Mouse (Mus musculus): ENCODE data around the gene Hmox2. TPM values are rescaled to one million over a fixed set of nuclear protein-coding genes. Genes with fewer than 3 reads are reported as not detected.
"Not testable (repeated sequence)": the region's sequence is repeated elsewhere in the genome, so short reads cannot be mapped to it uniquely, and the experiment has no call there.

Hmox2 gene
- total RNA-seq (2021): 100 to 1,000 TPM in 1 of 2 experiments, 10 to 100 TPM in 1; 94.2 to 105 TPM
- long read RNA-seq, transcript Hmox2-201 (6 exons, 1,730 nt): major isoform, 66 of 78 reads
- long read RNA-seq, partial matches to known transcripts: 10 of 78 reads
- long read RNA-seq, other reads (novel, unspliced or antisense): 1 of 78 reads

DNA sequence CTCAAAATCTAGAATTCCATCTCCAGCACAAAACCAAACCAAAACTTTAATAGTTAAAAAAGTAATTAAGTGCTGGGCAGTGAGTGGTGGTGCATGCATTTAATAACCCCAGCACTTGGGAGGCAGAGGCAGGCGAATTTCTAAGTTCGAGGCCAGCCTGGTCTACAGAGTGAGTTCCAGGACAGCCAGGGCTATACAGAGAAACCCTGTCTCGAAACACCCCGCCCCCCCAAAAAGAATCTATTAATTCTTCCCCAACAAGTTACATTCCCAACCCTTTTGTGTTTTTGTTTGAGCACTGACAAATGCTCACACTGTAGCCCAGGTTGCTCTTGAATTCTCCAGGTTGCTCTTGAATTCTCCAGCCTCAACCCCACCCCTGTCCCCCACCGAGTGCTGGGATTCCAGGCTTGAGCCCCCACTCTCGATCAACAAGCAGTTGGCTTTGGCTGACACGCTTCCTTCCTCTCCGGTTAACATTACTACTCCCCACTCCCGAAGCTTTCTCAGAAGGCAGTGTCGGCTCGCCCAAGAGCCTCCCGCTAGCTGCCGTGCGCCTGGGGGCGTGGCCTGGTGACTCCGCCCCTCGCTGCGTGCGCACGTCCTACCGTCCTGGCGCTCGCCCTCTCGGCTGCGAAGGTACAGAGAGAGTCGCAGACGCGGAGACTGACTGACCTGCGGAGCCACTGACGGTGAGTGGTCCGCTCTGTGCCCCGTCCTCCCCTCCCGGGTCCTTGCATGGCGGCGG lies at the start of gene Hmox2:
Hmox2 (plus strand) TSS at position 582 of the 748 bp plus-strand sequence.
- peak; percentile 90 to 92 for DNase-seq (ENCODE audit: low spot score in 2 of 2)

DNA sequence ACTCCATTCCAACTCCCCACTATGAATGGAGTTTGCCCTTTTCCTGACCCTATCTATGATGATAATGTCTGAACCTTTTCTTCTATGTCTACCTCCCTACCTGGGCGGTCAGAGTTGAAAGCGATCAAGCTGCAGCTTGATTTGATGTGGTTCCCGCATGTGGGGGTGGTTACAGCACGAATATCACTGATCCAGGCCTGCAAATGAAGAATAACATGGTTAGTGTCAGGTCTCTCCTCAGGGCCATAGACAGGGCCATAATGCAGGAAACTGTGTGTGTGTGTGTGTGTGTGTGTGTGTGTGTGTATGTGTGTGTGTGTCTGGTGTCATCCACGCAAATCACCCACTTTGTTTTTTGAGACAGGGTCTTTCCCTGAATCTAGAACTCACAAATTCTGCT lies 49.3 kb upstream of the Hmox2 start:
- no peak for DNase-seq (ENCODE audit: low spot score in 2 of 2)

DNA sequence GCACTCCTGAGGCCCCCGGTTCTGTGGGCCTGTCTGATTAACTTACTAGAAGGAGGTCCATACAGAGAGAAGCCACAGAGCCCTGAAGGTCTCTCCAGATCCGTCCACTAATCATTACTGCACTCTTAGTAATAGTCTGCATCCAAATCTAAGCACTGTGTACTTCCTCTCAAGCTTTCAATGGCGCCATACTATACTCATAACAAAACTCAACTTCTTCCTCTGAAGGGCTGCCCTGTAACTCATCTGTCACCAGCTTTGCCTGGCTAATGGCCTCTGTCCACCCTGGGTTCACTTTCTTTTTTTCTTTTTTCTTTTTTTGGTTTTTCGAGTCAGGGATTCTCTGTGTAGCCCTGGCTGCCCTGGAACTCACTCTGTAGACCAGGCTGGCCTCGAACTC lies 48.1 kb upstream of the Hmox2 start:
- DNase-seq (ENCODE audit: low spot score in 2 of 2): no peak

DNA sequence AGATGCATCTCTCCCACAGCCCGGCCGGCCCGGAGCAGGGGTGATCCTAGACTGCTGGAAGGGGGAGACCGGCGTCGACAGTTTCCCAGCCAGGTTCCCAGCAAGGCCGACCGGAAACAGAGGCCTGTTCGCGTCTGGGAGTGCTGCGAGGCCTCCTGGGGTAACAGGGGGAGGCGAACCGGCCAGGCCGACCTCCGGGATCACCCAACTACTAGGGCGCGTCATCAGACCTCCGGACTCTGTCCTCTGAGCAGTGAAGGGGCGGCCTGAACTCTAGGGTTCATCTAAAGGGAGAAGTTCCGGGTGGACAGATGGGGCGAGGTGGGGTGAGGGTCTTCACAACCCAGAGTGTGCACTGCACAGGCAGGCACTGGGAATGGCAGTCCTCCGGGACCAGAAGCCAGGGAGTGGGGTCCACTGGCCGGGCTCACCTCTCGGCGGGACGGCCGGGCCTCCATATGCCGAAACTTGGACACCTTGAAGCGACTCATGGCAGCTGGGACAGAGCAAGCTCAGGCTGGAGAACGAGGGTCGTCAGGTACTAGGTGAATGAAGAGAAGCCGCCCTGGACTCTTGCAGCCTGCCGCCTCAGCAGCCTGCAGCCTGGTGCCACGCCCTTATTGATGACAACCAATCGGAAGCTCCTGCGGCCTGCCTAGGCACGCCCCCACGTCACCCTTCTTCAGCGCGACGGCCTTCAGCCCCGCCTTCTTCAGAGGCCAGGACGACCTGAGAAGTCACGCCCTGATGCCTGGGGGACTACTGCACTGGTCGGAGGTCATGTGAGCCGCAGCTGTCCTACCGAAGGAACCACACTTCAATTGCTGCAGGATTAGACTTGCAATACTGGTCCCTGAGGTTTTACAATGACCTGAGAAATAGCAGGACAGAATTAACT lies 46.8 kb upstream of the Hmox2 start, which contains the start of gene Coro7:
Coro7 (minus strand) TSS at position 657 of the 898 bp plus-strand sequence.
- DNase-seq (ENCODE audit: low spot score in 2 of 2): peak; percentile 82 to 93

DNA sequence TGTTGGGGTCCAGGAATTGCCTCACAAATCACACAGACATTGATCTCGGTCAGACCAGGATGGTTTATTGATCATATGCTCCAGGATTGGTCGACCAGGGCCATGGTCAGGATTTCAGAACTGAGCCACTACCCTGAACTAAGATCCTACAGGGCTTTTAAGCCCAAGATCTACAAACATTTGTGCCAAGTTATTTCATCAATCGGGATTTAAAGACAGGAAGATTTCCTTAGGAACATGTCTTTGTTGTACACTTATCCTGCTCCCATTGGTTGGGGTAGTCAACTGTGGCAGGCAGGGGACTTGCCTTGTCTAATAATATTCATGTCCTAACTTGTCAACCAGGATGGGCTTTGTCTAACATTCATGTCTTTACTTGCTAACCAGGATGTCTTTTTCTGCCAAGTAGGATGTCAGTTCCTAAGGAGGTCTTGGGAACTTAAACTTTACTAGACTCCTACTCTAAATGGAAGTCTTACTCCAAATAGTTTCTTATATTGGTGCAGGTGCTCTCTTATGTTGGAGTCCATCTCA lies 45.2 kb upstream of the Hmox2 start:
- not testable (repeated sequence) for DNase-seq (ENCODE audit: low spot score in 2 of 2)

DNA sequence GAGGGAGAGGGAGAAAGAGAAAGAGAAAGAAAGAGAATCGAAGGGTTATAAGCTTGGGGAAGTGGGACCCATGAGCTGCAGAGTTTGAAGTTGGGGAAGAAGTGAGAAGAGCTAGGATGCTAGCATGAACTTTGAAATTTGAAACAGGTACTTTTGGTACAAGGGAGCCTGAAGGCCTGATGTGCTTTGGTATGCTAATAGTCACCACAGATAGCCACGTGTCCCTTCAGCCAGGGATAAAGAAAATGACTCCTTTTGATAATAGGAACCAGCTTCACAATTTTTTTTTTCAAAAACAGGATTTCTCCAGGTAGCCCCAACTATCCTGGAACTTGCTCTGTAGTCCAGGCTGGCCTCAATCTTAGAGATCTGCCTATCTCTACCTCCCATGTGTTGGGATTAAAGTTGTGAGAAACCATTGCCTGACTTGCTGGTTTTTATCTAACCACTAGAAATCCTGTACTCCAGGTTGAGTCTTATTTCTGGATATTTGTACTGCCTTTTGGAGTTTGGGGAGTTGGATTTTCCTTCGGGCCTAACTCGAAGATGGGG lies 43.5 kb upstream of the Hmox2 start:
- DNase-seq (ENCODE audit: low spot score in 2 of 2): no peak

DNA sequence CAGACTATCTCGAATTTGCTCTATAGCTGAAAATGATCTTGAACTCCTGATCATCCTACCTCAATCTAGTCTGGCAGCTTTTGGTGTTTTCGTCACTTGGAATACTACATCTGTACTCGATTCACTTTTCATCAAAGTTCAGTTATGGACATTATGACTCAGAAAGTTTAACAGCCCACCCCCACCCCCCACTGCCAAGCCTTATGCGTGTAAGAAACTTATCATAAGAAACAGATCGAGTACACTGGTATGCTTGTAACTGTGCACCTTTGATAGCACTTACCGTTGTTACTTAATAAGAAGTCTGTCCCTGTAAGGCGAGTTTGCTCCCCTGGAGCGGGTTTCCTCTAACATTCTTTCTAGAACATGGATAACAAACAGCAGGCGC lies 43.0 kb upstream of the Hmox2 start:
- no peak for DNase-seq (ENCODE audit: low spot score in 2 of 2)

DNA sequence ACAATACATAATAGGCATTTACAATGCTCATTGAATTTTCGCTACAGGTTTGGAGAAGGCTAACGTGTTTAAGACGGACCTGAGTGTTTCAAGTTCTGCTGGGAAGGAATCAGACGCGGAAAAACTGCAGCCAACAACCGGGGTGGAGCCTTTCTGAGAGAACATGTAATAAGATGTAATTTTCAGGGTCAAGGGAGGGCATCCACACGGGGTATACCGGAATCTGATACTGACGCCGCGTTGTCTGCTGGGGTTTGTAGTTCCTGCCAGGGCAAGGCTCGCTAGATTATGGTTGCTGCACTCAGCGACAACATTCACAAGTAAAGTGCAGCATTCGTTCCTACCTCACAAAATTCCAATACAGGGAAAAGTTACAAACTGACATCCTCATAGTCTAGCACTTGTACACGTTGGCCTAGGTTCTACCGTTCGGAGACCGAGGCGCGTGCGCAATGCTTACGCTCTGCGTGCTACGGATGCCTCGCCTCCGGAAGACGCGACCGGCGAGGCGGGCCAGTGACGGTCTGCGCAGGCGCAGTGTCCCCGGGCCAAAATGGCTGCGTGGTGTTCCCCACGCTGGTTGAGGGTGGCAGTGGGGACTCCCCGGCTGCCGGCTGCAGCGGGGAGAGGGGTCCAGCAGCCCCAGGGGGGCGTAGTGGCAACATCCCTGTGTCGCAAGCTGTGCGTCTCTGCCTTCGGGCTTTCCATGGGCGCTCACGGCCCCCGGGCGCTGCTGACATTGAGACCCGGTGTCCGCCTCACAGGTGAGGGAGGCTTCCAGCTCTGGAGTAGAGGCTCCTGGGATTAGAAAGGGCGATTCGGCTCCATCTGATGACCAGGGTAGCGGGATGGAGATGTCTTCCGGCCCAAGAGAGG lies 42.3 kb upstream of the Hmox2 start:
- peak; percentile 92 to 97 for DNase-seq (ENCODE audit: low spot score in 2 of 2)

DNA sequence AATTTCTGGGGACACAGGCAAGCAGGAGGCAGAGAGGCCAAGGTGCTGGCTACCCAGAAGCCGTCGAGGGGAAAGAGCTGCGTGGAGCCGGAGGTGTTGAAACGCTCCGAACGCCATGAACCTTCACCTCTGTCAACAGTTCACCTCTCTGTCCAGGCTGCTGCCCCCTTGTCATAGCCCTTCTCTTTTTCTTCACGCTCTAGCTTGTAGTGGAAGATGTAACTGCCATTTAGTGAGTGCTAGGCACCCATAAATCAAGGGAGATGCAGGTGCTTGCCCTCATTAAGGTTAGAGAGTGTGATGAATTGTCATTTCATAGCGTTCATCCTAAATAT lies 41.7 kb upstream of the Hmox2 start:
- DNase-seq (ENCODE audit: low spot score in 2 of 2): no peak

DNA sequence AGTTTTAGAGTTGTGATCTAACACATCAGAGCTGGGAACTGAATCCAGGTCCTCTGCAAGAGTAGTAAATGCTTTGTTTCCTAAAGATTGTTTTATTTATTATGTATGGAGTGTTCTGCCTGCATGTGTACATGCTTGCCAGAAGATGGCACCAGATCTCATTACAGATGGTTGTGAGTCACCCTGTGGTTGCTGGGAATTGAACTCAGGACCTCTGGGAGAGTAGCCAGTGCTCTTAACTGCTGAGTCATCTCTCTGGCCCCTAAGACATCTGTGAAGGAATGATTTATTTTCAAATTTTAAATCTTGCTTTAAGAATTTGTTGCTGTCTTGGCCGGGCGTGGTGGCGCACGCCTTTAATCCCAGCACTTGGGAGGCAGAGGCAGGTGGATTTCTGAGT lies 36.8 kb upstream of the Hmox2 start:
- not testable (repeated sequence) for DNase-seq (ENCODE audit: low spot score in 2 of 2)

DNA sequence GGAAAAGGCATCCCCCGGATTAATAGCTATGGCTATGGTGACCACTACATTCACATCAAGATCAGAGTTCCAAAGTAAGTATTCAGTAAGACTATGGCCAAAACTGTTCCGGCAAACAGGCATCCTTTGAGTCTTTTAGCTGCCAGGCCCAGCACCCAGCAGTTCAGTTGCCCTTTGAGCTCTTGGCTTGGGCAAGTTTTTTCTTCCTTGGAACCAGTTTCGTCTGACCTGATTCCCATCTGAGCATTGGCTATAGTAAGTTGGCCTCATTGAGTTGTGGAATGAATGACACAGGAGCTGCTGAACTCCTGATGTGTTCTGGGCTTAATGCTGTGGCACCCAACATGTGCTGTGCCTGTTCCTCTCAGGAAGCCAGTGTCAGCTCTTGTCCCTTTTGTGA lies 24.9 kb upstream of the Hmox2 start:
- no peak for DNase-seq (ENCODE audit: low spot score in 2 of 2)

DNA sequence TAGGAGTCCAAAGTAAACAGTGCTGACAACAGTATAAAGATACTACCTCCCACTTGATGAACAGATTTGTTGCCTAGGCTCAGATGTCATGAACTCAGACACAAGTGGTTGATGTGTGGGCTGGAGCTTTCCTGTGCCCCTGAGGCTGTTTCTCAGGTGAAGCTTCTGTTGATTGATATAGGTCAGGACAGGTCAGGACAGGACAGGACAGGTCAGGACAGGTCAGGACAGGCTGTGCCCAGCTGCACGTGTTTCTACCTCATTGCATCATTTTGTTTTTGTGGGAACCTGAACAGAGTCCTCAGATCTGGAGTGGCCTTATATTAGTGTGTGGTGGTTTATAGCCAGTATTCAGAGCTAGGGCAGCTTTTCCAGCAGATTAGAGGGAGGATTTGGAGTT lies 23.5 kb upstream of the Hmox2 start:
- DNase-seq (ENCODE audit: low spot score in 2 of 2): no peak

DNA sequence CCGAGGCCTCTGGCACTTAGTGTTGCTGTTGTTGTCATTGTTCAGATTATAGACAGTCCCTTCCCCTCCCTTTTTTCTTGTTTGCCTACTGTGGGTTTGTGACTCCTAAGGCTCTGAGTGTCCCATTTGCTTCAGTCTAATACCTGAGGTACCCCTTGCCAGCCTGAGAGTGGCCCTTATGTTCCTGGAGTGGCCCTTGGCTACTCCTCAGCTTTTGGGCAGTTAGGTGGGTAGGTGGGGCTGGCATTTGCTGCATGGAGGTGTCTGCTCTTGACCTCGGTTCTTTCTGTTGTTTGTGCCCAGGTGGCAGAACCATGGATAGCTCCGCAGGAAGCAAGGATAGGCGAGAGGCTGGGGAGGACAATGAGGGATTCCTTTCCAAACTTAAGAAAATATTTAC lies 20.6 kb upstream of the Hmox2 start:
- DNase-seq (ENCODE audit: low spot score in 2 of 2): no peak

DNA sequence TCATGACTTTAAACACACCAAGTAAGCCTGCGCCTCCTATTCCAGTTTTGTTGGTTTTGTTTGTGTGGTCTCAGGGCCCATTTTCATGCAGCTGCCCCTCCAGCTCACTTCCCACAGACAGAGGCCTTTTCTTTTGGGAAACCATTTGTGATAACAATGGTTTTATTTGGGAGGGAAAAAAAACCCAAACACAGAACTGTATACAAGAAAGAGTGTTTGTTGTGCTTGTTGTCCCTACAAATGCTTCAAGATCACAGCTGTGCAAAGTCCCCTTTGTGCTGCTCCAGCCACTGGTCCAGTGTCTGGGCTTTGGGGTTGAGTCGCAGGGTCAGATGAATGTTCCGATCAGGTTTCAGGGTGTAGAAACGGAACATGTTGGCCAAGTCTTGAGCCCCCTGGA lies 15.0 kb upstream of the Hmox2 start:
- peak in 1 of 2 experiments; percentile 28 for DNase-seq (ENCODE audit: low spot score in 2 of 2)

DNA sequence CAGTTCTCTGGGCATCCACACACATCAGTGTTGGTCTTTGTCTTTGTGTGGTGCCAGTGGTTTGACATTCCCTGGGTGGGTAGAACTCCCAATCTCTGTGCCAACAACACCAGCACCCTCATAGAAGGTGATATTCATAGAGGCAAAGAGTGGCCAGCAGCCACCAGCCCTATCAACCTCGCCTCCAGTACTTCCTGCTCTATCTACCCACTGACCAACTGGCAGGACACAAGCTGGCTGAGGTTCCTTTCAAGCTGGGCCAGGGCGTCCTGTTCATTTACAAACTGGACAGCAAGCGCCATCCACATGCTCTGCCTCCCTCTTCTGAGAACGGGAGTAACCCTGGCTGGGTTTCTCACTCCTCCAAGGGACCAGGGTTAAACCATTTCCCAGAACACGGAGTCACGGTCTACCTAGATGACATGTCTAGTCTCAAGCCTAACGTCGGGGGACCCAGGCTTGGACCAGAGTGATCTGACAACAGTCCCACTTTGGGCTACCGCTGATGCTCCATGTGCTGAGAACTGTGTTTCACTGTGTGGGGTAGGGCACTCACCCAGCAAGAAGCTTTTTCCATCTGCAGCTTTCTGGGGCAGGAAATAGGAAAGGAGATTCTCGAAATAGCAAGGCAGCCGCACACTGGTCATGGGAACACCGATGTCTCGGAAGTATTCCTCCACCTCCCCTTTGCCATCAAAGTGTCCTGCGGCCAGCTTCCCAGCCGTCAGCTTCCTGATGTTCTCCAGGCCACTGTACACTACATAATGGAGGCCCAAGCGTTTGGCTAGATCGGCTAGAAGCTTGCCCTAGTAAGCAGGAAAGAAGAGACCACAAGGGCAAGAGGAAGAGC lies 12.1 kb upstream of the Hmox2 start:
- no peak for DNase-seq (ENCODE audit: low spot score in 2 of 2)

DNA sequence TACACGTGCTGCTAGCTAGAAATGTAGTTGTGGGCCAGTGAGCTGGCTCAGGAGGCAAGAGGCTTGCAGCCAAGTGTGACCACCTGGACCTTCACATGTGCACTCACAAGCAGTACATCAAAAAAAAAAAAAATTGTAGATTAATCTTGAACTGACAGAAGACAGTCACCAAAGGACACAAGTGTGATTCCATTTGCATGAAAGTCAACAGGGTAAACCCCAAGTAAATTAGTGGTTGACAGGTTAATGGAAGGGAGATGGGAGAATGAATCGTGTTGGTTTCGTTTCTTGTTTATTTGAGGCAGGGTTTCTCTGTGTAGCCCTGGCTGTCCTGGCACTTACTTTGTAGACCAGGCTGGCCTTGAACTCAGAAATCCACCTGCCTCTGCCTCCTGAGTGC lies 8.3 kb upstream of the Hmox2 start:
- DNase-seq (ENCODE audit: low spot score in 2 of 2): no peak

DNA sequence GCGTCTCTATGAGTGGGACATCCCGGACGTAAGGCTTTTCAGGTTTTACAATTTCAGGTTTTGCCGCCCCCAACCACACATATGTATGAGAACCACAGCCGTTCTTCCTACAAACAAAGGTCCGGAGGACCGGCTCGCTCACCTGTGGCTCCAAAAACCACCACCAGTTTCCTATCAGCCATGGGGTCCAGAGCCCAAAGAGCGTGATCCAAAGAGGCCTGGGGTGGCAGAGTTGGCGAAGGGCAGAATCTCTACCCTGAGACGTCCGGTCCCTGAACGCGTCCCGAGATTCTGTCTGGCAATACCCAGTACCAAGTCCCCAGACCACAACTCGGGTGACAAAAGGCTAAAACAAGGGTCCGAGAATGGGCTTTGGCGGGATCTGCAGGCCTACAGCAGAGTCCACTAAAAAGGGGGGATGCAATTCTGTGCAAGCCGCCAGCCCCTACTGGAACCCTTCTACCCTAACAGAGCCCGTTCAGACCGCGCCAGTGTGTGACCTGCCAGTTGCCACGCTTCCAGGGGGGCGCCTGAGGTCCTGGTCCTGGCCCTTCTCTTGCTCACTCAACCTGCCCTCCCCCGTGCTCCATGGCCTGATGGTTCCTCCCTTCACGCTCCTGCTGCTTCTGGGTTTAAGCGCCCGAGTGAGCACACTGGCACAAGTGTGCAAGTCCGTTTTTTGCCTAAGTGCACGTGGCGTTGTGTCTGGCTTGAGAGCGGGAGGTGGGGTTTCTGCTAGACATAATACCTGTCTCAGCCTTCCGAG lies 7.2 kb upstream of the Hmox2 start, which contains the start of gene Nmral1:
Nmral1 (minus strand) TSS at position 604 of the 766 bp plus-strand sequence.
- peak in 1 of 2 experiments; percentile 77 for DNase-seq (ENCODE audit: low spot score in 2 of 2)

DNA sequence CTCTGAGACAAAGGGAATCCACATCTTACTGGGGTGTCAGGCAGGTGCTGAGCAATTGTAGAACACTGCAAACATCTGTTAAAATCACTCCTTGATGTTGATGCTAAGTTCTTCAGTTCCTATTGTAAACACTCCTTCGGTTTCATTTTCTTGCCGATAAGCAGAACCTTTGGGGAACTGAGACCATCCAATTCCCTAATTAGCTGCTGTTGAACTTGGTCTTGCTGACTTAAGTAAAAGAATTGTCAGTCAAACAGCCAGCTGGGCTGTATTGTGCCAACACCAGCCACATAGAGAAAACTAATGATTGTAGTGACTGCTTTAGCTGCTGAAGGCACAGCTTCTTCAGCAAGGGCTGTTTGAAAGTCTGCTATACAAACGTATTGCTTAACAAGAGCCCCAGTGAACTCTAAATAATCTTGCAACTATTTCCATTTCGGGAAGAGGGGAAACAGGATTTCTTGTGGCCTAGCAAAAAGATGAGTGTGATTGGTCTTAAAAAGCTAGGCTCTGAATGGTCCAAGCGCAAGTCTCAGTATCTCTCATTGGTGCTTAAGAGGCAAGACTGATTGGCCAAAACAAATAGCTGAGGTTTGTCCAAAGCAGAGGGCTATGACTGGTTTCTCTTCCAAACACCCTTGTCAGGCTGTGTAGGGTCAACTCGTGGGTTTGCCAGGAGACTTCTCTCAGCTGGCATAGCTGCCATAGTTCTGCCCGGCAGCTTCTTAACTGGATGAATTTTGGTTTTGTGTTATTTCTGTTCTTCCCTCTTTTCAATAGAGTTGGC lies 3.8 kb upstream of the Hmox2 start:
- DNase-seq (ENCODE audit: low spot score in 2 of 2): no peak
